Mouse (Mus musculus) cerebellum, adult 18-20 months (tissue): ENCODE results near the gene Fzr1.

Source experiments
- DNase-seq, 2 experiments: peaks; one replicate each; pipeline ENCODE4 v3.0.0; 2021

Gene Fzr1

DNA sequence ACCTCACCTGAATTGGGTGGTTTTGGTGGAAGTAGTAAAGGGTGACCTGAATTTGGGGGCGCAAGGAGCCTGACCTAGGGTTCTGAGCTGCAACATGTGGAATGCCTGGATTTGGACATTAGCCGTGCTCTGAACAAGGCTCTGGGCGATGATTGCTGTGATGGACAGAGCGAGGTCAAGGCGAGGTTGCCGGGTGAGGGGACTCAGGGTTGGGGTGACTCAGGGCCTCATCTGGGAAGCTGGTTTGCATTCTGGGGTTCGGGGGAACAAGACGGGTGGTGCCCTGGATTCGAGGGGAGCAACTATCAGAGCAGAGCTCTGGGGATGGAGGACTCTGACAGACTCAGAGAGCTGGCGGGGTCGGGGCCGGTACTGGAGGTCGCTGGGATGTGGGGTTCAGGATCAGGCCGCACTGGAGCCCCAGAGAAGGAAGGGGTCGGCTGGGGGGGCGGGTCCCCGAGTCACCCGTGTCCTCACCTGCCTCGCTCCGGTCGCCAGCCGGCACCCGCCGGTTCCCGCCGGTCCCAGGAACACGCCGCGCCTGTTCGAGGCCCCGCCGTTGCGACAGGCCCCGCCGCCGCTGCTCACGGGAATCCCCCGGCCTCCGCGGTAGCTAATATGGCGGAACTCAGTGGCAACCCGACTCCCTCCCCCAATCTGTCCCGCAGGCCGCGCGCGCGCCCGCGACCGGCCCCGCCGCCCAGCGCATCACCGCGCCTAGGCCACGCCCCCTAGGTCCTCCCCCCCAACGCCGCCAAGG lies at the start of gene Fzr1:
Fzr1 (minus strand) TSS at position 724 of the 760 bp plus-strand sequence.
- DNase-seq = no peak

DNA sequence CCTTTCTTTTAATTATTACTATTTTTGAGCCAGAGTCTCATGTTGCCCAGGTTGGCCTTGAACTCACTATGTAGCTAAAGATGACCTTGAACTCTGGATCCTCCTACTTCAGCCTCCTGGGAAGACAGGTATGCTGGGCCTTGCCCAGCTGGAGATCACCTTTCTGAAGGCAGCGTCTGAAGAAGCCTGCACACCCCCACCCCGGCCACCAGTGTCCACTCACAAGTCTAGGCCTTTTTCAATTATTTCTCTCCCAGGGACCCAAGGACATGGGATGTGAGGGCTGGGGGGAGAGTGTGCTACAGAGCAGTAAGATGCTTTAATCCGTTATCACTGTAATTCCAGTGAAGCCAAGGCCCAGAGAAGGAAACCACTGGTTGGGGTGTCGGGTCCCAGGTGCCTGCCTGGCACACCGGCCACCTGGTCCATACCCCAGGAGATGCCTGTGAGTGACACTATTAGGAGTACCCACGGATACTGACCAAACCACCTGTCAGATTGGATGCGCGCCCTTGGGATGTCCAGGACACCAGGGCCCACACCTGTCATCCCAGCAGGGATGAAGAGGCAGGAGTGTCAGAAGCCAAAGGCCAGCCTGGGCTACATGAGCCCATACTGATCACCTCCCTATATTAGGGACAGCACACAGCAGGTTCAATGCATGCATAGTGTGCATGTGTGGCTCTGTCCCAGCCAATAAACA lies 49.6 kb upstream of the Fzr1 start:
- peak; percentile 70 to 73 for DNase-seq

DNA sequence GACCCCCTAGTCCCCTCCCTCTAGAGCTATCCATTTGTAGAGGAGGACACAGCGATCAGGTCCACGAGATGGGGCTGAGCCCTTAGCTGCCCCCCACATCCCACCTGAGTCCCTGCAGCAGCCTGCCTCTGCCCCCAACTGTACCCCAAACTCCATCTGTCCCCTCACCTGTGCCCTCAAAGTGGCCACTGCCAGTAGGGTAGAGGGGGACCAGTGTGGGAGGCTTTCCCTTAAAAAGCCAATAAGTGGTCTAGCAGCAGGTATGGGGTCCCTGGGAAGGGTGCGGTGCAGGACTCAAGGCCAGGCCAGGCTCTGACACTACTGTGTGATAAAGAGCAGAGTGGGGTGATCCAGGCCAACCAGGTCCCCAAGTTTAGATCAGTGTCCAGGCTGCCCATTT lies 49.0 kb upstream of the Fzr1 start:
- no peak for DNase-seq

DNA sequence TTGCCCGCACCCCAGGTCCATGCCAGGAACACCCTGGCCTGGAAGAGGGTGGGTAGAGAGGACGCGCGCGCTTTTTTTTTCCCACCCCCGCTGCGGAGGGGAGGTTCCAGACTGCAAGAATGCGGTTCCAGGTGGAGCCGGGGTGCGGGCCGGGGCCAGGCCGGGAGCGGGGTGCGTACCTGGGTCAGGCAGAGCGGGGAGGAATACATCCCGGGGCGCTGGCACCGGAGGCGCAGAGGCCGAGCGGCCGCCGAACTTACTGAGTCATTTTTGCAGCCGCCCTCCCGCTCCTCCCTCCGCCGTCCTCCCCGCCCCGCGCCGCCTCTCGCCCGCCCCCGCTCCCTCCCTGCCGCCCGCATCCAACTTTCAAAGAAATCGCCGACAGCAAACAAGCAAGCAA lies 48.6 kb upstream of the Fzr1 start:
- DNase-seq = peak; percentile 80 to 83

- DNase-seq = peak; percentile 41 to 60
Measured at GRCm38 (mm10) chr10:81426081-81426671, 47.9 kb upstream of the Fzr1 start.

DNA sequence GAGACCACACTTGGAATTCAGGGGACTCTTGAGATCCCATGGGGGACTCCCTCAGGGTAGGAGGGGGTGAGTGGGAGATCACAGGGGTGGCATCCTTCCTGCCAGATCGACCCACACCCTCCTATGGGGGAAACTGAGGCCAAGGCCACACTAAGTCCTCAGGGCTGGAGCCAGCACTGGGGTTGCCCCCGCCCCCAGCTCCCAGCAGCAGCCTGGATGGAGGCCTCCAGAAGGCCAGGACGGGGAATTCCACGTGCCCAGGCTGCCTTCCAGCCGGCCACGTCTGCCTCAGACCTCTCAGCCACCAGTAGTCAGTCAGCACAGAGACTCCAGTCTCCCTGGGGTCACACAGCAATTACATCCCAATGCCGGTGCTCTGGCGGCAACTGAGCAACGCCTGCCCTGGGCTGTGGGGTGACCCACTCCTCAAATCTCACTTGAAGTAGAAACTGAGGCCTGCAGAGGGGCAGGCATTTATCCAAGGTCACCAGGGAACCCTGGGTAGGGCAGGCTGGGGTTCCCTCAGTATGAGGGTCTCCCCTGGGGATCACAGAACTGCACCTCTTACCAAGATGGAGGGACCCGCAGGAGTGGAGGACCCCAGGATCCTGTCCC lies 47.0 kb upstream of the Fzr1 start:
- DNase-seq = peak; percentile 65 to 71

- peak; percentile 91 to 92 for DNase-seq
Measured at GRCm38 (mm10) chr10:81424246-81425051, 46.1 kb upstream of the Fzr1 start.

DNA sequence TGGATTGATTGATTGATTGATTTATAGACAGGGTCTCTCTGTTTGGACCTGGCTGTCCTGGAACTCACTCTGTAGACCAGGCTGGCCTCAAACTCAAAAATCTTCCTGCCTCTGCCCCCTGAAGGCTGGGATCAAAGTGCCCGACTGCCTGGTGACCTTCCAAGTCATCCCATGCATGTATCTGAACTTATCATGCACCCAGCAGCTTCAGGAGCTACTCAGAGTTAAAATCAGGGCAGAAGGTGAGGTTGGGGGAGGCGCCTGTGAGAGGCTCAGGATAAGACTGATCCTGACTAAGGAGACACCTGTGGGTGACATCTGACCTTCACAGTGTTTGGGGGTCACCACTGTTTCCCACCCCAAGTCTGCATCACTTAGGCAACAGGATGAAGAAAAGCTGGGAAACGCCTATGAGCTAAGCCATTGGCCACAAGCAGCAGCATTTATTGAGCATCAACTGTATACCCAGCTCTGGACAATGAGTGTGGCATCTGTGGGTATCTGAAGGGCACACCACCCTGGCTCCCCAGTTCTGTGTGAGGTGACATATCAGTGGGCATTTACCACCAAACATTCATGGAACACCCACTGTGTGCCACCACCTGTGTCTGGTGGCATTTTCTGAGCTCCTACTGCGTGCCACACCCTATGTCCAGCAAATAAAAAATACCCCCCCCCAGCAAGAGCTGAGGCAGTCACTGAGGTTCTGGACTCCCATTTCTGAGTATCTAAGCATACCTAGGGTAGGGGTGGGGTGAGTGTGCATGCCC lies 45.3 kb upstream of the Fzr1 start:
- DNase-seq = peak in 1 of 2 experiments; percentile 19

DNA sequence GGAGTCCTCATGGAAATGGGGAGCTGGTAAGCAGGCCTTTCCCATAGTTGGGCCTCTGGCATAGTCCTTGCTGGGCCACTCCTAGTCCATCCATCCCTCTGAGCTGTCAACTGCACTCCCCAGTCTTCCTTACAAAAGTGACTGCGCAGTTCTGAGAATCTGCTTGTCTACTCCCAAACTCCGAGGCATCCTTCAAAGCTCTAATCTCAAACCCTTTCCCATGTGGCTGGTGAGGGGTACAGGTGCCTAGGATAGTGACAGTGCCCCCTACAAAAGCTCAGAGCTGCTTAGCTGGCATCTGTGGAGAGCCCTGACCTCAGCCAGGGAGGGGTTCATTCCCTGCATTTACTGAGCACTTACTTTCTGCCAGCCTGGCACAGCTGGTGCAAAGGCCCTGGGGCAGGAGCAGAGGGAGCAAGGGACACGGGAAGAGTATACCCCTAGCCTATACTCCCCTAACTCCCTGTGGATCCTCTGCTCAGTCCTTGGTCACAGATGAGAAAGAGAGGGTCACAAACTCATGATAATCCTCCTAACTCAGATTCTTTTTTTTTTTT lies 44.4 kb upstream of the Fzr1 start:
- peak; percentile 6 to 19 for DNase-seq

GRCm38 (mm10) chr10:81422191-81422590 lies 43.9 kb upstream of the Fzr1 start:
- peak; percentile 14 to 23 for DNase-seq

- DNase-seq = no peak
Measured at GRCm38 (mm10) chr10:81421797-81422100, 43.4 kb upstream of the Fzr1 start.

GRCm38 (mm10) chr10:81421041-81421796 lies 42.9 kb upstream of the Fzr1 start:
- peak; percentile 6 to 26 for DNase-seq

DNA sequence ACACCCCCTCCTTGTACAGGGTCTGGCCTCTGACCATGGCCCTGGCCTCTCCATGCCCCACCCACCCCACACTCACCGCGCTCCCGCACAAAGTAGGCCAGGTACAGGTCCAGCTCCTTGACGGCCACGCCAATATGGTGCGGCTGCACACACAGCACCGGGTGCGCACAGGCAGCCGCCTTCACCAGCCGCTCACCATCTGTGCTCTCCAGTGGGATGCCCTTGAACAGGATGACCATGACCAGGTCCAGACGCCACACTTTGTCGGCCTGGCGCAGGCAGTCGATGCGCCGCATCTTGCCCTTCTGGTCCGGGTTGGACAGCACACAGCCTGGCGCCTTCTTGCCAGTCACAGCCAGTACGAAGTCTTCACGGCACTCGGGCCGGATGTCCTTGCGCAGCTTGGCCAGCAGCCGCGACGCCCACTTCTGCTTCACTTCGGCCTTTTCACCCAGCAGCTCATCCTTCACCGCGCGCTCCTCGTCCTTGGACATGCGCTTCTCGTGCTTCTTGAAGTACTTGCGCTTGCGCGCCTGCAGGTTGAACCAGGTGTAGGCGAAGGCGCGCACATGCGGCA lies 42.0 kb upstream of the Fzr1 start:
- DNase-seq = peak; percentile 64

DNA sequence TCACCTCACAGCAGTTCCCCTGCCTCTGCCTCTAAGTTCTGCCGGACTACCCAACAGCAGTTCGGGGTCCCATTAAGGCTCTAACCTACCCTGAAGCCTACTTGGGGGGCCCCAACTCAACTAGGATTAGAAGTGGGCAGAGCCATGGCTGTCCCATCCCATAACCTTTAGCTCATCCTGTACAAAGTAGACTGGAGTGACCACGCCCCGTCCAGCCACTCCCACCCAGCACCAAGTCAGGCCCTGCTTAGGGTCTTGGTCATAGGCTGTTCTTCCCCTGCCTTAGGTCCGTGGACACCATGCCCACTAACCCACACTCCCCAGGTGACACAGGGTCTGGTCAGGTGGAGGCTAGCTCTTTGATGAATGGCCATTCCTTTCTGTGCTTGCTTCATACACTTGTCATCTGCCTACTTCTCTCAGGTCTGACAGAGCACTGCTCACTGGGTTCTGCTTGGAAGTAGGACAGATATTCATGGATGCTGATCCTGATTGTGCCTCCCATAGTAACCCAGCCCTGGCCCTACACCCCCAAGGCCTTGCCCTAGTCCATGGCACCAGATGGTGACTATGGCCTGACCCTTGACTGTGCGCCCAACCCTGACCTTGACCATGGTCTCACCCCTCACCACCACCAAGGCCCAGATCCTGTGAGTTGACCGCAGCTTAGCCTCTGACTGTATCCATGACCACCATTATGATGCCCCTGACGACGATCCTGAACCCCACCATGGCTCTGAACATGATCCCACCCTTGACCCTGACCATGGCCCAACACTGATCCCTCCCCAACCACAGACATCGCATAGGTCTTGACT lies 41.0 kb upstream of the Fzr1 start:
- peak; percentile 6 to 19 for DNase-seq

DNA sequence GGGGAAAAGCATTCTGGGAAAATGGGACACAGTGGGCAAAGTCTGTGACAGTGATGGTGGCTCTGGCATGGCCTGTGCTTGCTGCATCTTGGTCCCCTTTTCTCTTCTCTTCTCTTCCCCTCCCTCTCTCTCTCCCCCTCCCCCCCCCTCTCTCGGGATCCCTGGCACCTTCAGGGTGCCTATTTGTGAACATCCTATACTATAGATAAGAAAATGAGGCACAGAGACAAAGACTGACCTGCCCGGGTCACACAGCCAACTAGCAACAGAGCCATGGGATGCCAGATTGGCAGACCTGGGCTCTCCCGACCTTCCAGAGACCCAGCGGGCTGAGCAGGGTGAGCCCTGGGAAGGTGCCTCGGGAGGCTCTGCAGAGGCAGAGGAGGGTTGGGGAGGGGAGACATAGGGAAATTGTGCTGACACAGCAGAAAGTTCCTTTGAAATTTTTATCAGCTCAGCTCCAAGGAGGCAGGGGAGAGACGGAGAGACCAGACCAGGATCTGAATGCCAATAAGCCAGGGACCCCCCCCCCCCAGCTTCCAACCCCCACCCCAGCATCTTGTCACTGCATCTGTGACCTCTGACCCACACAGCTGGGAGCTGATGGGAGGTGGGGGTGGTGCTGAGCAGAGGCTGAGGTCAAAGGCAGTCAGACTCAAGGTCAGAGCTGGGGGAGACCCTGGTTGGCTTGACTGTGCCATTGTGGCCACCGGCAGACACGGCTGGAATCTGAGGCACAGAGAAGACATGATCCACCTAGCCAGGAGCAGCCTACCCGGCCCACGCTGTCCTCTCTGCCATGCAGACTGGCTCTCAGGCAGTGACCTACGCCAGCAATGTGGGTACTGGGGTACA lies 40.1 kb upstream of the Fzr1 start:
- peak; percentile 12 to 16 for DNase-seq

DNA sequence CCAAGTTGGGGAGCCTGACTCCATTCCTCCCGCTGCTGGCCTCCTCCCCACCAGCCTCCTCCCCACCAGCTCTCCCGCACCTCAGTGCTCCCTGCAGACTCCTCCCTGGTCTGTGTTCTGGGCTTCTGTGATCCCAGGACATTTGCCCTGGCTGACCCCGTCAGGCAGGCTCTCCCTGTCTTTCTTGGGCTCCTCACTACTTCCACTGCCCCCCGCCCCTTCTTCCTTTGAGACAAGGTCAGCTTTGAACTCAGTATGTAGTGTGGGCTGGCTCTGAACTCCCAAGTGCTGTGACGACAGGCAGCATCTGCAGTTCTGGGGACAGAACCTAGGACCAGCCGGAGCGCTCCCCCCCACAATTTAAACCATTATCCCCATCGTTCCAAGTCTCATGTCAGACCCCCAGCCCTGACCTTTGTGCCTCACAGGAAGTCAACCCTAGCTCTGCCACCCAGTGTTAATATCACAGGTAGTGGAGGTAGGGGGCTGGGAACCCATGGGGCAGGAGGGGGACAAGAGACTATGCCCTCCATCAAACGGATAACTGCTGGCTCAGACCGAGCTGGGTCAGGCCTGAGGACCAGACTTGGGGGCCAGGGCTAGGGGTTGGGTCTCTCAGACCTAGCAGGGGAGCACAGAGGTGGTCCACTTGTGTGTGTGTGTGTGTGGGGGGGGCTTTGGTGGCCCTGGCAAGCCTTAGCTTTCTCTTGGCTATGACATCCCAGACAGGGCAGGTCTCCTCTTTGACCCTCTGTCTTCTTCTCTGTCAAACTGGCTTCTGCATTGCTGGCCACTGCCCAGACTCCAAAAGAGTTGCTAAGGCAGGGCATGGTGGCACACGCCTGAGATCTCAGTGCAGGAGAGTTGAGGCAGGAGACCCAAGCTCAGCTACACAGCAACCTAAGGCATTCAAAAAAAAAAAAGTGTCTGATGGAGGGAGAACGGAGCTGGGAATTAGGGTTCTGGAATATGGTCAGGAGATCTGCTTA lies 39.2 kb upstream of the Fzr1 start:
- no peak for DNase-seq

- DNase-seq = peak; percentile 91 to 96
Measured at GRCm38 (mm10) chr10:81416581-81417226, 38.4 kb upstream of the Fzr1 start.
